Mouse (Mus musculus) WW6 (cell line): ENCODE results near the gene Rapgef2.
A peak's percentile ranks its signal among the peaks of the same experiment; 100 is the strongest.

ENCODE experiments used
- DNase-seq: peaks from one replicate; pipeline ENCODE4 v3.0.0-alpha.2; 2013; ENCODE audit warnings: low read depth, low spot score

Rapgef2 gene

DNA sequence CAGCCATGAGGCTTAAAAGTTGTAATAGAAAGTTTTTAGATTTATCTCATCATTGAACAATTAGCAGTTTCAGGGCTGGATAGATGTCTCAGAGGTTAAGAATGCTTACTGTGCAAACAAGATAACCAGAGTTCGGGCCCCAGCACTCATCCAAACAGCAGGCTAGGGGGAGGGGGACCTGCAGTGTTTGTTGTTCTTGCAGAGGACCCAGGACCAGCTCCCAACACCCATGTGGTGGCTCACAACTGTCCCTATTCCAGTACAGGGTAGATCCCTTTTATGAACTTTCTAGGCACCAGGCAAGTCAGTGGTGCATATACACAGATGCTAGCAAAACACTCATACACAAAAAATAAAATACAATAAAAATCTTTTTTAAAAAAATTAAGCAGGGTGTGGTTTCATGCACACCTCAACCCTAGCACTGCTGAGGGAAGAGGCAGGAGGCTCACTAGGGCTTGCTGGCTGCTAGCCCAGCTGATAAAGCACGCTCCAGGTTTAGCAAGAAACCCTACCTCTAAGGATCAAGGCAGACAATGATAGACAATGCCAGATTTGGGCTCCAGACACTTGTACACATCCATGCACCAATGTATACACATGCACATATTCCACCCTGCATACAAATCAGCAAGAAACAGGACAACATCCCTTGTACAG, 118.0 kb downstream of the Rapgef2 start:
- DNase-seq, result no peak

DNA sequence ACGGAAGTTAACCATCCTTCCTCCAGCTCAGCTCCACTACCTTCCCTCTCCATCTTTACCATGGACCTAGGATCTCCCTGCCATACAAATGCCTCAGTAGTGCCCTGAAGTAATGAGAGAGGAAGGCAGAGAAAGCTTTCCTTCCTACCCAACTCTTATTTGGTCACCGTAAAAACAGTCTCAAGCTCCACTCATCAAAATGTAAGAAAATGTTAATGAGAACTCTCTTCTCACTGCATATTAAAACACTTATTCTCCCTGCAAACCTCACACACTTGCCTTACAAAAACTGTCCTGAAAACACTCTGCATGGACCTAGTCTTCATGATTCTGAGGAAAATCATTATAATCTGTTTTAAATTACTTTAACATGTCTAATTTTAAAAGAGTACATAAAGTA, 118.7 kb downstream of the Rapgef2 start:
- no peak for DNase-seq

- no peak for DNase-seq
Observed at GRCm38 (mm10) chr3:79161834-79162401, 124.4 kb downstream of the Rapgef2 start.

- no peak for DNase-seq
Observed at GRCm38 (mm10) chr3:79161093-79161723, 125.1 kb downstream of the Rapgef2 start.

DNA sequence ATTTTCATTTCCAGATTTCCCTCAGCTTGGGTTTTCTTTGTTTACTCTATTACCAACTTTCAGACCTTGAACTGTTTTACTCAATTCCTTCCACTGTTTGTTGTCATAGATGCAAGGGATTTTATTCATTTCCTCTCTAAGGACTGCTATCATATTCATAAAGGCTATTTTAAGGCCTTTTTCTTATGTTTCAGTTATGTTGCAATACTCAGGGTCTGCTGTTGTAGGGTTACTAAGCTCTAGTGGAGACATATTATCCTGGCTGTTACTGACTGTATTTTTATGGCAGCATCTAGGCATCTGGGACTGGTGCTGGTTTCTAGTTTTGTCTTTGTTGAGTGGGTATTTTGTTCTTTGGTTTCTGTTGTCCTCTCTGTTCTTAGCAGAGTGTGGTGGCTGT, 128.1 kb downstream of the Rapgef2 start:
- no peak for DNase-seq

DNA sequence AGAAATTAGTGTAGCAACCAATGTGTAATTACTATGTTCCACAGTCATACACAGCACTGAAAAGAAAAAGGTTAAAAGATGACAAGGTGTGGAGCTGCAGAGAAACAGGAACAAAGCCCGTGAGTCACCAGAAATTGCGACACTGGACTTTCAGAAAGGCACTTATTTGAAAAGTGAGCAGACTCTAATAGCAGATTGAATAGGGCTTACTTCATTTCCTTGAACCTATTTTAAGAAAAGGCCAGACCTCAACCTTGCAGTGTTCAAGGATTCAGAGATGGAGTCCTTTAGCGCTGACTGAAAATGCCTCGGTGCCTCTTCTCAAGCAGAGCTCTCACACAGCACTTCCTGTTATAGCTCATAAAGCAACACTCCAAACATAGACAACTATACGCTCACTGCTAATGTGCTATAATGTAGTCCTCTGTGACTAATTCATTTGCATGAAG, 133.3 kb downstream of the Rapgef2 start:
- DNase-seq, result no peak

GRCm38 (mm10) chr3:79145407-79146055, 140.8 kb downstream of the Rapgef2 start:
- DNase-seq, result no peak

- DNase-seq, result no peak
Observed at GRCm38 (mm10) chr3:79144672-79145406, 141.5 kb downstream of the Rapgef2 start.

- DNase-seq, result no peak
Observed at GRCm38 (mm10) chr3:79144085-79144484, 142.2 kb downstream of the Rapgef2 start.

DNA sequence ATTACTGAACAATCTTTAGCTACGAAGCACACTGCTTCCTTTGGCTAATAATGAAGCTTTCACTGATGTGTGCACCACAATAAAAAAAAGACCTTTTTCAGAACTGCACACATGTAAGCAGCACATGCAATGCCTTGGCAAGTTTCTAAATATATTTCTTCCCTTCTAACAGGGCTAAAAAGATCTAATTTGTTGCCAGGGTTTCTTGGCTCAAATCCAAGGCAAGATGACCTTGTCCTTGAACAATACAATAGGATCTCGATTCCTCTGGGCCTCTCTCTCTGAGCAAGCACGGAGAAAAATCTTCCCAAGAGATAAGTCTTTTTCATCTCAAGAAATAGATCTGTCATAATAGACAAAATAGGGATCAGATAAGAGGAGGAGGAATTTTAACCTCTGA, 147.1 kb downstream of the Rapgef2 start:
- DNase-seq, result no peak

GRCm38 (mm10) chr3:79138601-79139000, 147.7 kb downstream of the Rapgef2 start:
- no peak for DNase-seq

GRCm38 (mm10) chr3:79130991-79131390, 155.3 kb downstream of the Rapgef2 start:
- no peak for DNase-seq

DNA sequence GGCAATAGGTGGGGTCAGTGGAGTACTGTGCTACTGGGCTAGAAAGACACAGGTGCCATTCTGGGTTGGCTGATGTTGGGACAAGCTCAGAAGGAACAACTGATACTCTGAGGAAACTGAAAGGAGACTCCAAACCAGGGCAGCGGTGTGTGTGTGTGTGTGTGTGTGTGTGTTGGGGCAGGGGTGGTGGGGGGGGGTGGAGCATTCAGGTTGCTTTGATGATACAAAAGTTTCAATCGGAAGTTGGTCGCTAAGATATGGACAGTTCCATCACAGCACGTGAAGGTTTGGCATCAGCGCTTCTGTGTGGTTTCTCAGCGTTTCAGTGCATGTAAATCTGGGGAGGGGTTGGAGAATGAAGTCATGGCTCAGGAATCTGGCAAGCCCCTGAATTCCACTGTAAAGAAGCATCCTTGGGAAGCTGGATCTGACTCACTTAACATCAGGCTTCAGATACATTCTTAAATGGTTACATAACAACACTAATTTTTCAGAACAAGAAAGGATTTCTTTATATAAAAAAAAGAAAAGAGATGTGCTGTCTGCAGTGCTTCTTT, 157.2 kb downstream of the Rapgef2 start:
- no peak for DNase-seq

DNA sequence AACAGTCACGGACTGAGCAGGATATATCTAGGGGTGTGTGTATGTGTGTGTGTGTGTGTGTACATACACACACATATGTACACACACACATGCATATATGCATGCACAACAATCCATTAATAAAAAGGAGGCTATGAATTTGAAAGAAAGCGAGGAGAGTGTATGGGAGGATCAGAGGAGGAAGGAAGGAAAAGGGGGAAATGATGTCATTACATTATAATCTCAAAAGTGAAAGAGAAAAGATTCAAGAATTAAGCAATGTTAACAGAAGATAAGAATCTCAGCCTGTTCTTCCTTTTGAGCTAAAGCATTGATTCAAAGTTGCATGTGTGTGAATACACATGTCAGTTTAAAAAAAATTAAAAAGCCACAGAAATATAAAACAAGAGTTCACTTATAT, 158.5 kb downstream of the Rapgef2 start:
- DNase-seq, result no peak

DNA sequence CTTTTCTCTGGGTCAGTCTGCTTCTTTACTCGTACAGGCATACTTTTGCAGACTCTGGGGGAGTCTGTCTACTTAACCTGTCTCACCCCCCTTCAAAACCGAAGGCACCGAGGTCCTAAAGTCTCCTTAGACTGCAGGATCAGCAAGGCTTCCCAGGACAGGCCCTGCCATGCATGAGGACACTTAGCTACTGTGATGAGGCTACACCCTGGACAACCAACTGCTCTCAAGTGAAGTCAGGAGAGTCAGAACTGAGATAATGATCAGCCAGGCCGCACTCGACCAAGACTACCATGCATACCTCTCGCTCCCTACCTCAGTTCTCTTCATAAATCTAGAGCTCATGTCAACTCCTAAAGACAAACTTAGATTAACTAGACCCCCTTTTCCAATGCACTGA, 159.5 kb downstream of the Rapgef2 start:
- DNase-seq, result no peak

DNA sequence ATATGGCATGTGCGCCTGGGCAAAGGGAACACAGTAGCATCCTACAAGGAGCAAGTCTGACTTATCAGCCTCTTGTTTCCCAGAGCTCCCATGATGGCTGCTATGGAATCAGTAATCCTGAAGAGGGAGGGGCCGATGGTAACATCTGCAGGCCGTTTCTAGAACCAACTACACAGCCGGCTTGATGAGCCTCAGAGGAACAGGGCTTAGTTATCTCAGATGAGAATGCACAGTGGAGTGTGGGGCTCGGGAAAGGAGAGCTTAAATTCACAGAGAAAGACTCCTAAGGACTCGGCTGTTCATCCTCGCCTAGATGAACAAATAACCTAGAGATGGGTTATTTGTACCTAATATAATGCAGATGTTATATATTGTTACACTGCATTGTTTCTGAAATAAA, 164.9 kb downstream of the Rapgef2 start:
- DNase-seq, result no peak

DNA sequence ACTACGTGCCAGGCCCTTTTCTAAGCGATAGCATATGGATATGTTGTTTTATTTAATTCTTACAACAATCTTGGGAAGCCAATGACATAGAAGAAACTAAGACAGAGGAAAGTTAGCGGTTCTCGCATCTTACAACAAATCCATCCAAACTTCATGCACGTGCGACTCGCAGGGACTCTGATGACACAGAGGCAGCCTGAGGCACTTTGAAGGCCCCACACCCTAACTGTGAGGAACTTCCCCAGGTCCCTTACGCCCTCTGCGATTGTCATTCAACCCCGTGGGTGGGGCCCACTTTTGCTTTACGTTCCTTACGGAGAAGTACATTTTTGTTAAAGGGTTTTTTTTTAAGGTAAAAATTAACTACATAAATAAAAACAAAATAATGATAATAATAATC, 166.3 kb downstream of the Rapgef2 start:
- DNase-seq, result no peak

DNA sequence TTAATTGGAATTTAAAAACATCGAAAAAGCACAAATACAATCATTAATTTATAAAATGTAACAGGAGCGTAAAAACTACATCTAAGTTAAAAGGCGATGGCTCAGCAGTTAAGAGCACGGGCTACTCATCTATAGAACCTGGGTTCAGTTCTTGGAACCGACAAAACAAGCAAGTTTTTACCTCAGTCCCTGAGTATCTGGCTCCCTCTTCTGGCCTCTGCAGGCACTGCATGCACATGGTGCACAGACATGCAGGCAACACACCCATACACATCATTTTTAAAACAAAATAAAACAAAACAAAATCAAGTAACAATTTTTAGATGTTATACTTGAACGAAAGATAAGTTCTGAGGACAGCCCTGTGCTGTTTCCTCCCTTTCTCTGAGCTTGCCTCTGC, 176.2 kb downstream of the Rapgef2 start:
- peak; percentile 45 for DNase-seq

DNA sequence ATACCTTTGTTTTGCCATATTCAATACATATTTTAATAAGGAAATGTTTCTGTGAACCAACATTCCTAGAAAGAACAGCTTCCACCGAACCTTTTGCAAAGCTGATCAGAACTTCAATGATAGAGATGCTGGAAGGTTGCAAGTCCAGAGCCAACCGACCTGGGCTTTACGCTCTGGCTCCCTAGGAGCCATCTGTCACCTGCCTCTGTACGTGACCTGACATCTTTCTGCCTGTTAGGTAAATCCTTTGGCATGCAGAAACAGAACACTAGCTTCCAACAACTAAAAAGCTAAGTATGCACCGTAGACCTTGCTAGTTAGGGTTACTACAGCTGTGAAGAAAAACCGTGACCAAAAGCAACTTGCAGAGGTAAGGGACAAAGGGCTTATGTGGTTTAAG, 178.1 kb downstream of the Rapgef2 start:
- no peak for DNase-seq

DNA sequence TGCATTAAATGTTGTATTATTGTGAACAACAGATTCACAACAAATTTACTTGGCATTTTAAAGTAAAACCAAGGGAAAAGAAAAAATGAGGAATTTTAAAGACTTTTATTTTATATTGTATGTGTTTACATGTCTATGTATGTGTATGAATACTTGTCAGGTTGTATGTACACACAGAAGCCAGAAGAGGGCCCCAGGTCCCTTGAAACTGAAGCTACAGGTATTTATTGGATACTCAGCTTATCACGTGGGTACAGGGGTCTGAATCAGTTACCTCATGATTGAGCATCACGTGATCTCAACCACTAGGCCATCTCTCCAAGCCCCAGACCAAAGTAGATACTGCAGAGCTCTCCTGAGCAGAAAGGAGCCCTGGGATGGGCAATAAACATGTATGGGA, 180.0 kb downstream of the Rapgef2 start:
- no peak for DNase-seq

- no peak for DNase-seq
Observed at GRCm38 (mm10) chr3:79103604-79104003, 182.7 kb downstream of the Rapgef2 start.

GRCm38 (mm10) chr3:79101737-79102136, 184.6 kb downstream of the Rapgef2 start:
- DNase-seq, result no peak
